Mouse (Mus musculus) neural tube, postnatal 0 days (tissue): Measurements from ENCODE around the gene Olfr32. TPM values are rescaled to one million over a fixed set of nuclear protein-coding genes. Genes with fewer than 3 reads are reported as not detected.

ENCODE experiments used
- polyA plus RNA-seq: library from polyadenylated mRNA; unstranded; fragments of >200 nt; fragmentation: Nextera tagmentation; extraction: Ambion mirVana; gene quantifications from 2 replicates; pipeline ENCODE4 v1.2.1, GENCODE M21; 2015

Olfr32 gene
- polyA plus RNA-seq: not detected in 2 replicates

DNA sequence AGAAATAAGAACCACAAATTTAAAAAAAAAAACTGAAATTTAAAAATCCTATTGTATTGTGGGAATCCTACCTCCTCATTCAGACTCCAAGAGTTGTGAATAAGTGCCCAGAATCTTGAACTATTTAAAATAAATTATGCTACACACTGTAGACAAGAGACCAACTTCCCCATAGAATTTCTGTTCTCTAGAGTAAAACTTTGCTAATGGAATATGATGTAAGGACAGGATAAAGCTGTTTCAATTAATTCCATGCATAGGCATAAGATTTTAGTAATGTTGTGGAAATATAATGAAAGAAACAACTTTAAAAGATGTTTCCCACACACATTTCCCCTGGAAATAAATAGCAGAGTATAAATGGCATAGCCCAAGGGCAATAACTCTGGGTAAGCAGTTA lies at the start of gene Olfr32:
Gene Olfr32, minus strand, starts transcription at position 101 of the 400 bp plus-strand sequence.

DNA sequence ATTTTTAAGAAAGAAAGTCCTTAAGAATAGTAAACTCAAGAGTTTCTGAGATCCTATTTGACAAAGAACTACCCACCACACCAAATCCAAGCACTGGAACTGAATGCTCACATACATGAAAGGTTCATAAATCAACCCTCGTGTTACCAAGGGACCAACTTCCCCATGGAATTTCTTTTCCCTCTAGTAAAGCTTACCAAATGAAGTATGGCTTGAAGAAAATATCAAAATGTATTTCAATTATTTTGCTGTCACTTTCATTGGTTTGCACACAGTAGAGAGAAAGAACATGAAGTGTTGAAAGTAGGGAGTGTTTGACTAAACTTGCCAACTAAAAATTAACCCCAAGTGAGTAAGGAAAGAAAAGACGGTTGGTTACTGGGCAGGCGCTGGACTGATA lies 10.9 kb upstream of the Olfr32 start, which contains the start of gene Olfr1270:
Gene Olfr1270, minus strand, starts transcription at position 101 of the 400 bp plus-strand sequence.

DNA sequence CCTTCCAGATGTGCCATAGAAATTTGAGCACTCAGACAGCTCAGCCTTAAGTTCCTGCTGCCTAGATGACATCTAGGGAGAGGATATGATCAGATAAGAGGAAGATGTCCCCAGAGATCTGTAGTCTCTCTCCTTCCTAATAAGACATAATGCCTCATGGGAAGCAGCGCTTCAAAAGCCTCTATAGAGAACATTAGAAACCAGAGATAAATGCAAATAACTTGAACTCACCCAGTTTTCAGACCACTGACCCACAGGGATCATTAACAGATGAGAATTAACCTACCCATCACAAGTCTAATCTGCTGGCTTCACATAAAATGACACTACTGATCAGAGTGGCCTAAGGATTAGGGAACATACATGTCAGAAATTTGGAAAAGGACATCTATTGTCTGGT lies 20.8 kb downstream of the Olfr32 start, which contains the start of gene Olfr1269:
Gene Olfr1269, minus strand, starts transcription at position 101 of the 400 bp plus-strand sequence.

Other genes starting within 250 kb of the Olfr32 start
- not detected in 2 replicates for gene Olfr1258, start 215.0 kb downstream of the Olfr32 start, polyA plus RNA-seq
- gene Olfr1259, start 193.6 kb downstream of the Olfr32 start, polyA plus RNA-seq: not detected in 2 replicates
- gene Olfr1260, start 168.0 kb downstream of the Olfr32 start, polyA plus RNA-seq: not detected in 2 replicates
- not detected in 2 replicates for gene Olfr1261, start 151.1 kb downstream of the Olfr32 start, polyA plus RNA-seq
- not detected in 2 replicates for gene Olfr1262, start 142.2 kb downstream of the Olfr32 start, polyA plus RNA-seq
- gene Olfr1263, start 130.2 kb downstream of the Olfr32 start, polyA plus RNA-seq: not detected in 2 replicates
- gene Olfr1264, start 116.7 kb downstream of the Olfr32 start, polyA plus RNA-seq: not detected in 2 replicates
- gene Olfr1265, start 107.0 kb downstream of the Olfr32 start, polyA plus RNA-seq: not detected in 2 replicates
- not detected in 2 replicates for gene Olfr140, start 78.7 kb downstream of the Olfr32 start, polyA plus RNA-seq
- gene Olfr1269, start 20.9 kb downstream of the Olfr32 start, polyA plus RNA-seq: not detected in 2 replicates
- gene Olfr1270, start 10.8 kb upstream of the Olfr32 start, polyA plus RNA-seq: not detected in 2 replicates
- not detected in 2 replicates for gene Olfr1506, start 82.2 kb upstream of the Olfr32 start, polyA plus RNA-seq
- not detected in 2 replicates for gene Olfr142, start 115.3 kb upstream of the Olfr32 start, polyA plus RNA-seq
- not detected in 2 replicates for gene Olfr1271, start 128.7 kb upstream of the Olfr32 start, polyA plus RNA-seq
- gene Olfr1272, start 150.5 kb upstream of the Olfr32 start, polyA plus RNA-seq: not detected in 2 replicates
- gene Gm13769, start 179.9 kb upstream of the Olfr32 start, polyA plus RNA-seq: not detected in 2 replicates